Mouse (Mus musculus) E14TG2a.4 (cell line): Measurements from ENCODE around the gene Ube2d1.
A peak's percentile ranks its signal among the peaks of the same experiment; 100 is the strongest.

Experiments used
- CTCF ChIP-seq: conservative IDR thresholded peaks from 2 replicates; pipeline ENCODE4 v1.5.1; 2014; ENCODE audit warnings: low read length
- POU5F1 ChIP-seq: IDR thresholded peaks from 2 replicates; pipeline ENCODE4 v1.6.1; 2014; ENCODE audit warnings: low read length, borderline replicate concordance

DNA sequence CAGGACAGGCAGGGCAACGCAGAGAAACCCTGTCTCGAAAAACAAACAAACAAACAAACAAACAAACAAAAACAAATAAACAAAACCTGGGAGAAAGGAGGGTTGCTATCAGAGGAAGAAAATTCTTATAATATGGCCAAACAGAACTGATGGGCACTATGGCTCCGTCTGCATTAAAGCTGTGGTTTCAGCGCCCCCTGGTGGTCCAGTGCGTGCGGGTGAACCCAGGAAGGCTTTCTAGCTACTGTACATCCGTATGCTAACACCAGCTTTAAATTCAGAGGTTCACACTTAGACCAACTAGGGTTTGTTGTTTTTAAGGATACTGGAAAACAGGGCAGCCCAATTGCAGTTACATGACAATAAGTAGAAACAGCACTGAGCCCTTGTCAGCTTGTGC lies 59.2 kb downstream of the Ube2d1 start:
- peak; percentile 92 for TF ChIP-seq CTCF
- TF ChIP-seq POU5F1: no peak
